Mouse (Mus musculus) induced T-regulatory cell, adult 2 months (primary cell): ENCODE results near the gene Lonrf3.

ENCODE experiments used
- DNase-seq: peaks from one replicate; pipeline ENCODE4 v3.0.0-alpha.2; 2012; ENCODE audit warnings: low read depth

The Lonrf3 gene

DNA sequence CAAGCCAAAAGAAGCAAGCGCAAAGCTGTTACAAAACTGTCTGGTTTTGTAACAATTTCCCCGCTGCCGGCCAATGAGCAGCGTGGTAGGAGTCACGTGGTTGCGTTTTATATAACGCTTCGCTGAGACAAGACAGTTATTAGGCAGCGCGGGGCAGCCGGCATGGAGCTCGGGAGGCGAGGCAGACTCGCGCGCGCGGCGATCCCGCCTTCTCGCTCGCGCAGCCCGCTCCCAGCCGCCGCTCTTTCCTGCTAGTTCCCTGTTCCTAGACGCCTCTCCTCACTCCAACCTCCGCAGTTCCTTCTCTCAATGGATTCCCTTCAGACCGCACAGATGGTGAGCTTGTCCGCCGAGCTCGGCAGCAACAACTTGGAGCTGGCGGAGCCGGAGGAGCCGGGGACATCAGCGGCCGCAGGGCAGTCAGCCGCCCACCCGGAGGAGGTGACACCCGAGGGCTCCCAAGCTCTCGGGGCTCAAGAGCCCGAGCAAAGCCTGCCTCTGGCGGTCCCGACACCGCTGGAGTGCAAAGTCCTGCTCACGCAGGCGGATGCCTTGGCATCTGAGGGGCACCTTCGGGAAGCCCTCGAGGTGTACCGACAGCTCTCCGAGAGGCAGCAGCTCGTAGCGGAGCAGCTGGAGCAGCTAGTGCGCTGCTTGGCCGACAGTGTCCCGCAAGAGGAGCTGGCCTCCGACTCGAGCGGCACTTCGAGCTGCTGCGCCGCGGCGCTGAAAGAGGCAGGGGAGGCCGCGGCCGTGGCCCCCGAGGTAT, at the start of gene Lonrf3:
Gene Lonrf3 (plus strand): TSS at position 83 of the 769 bp plus-strand sequence.
- peak; percentile 51 for DNase-seq

DNA sequence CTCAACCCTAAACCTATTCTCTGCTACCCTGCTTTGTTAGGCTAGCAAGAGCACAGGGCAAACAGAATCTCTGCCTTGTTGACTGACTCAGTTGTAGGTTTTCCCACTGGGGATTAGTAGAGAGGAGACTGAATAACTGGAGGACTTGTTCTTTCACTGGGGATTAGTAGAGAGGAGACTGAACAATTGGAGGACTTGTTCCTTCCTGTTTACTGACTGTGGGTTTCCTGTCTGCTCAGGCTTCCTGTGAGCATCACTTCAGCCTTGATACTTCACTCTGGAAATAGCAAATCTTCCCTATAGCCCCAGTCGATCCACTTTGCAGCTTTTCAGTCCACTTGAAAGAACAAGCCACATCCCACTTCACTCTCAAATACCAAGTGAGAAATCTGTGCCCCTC, 49.4 kb upstream of the Lonrf3 start:
- peak; percentile 2 for DNase-seq

DNA sequence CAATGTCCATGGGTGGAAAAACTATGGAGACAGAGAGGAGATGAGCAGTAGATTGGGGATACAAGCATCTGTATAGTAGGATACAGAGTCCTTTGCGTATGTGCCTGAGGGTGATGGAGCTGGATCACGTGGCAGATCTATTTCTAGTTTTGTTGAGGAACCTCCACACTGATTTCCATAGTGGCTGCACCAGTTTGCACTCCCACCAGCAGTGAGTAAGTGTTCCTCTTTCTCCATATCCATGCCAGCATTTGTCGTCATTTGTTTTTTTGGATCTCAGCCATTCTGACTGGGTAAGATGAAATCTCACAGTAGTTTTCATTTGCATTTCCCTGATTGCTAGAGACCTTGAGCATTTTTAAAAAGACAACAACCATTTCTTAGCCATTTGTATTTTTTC, 16.7 kb upstream of the Lonrf3 start:
- DNase-seq = no peak

DNA sequence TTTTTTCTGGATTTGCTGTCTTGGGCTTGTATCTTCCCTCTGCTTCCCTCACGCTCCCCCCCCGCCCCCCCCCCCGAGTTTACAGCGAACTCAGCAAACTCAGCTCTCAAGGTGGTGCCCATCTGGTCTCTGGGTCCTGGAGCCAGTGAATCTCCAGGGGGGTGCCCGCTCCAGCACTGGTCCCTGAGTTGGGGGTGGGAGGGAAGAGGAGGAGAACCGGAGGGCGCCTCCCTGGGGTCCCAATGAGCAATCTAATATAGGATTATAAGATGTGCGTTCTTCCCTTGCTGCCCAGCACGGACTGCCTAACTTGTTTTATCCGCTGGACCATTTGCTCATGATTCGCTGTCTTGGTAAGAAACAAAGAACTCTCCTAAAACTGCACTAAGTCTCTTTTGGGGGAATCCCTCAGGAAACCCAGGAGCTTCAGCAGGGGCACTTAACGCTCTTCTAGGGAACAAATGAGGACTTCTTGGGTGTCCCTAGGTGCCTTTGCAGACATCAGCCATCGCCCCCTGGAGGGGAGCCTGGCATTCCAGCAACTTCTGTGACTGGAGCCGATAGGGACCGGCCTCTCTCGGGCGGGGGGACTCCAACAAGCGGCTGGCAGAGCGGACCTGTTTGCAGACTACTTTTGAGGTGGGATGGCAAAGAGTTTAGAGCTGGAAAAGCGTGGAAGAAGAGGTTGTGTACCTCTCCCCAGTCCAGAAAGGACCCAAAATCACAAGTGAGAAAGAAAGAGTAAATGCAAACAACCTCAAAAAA, 480 bp upstream of the Lonrf3 start:
- DNase-seq = no peak

DNA sequence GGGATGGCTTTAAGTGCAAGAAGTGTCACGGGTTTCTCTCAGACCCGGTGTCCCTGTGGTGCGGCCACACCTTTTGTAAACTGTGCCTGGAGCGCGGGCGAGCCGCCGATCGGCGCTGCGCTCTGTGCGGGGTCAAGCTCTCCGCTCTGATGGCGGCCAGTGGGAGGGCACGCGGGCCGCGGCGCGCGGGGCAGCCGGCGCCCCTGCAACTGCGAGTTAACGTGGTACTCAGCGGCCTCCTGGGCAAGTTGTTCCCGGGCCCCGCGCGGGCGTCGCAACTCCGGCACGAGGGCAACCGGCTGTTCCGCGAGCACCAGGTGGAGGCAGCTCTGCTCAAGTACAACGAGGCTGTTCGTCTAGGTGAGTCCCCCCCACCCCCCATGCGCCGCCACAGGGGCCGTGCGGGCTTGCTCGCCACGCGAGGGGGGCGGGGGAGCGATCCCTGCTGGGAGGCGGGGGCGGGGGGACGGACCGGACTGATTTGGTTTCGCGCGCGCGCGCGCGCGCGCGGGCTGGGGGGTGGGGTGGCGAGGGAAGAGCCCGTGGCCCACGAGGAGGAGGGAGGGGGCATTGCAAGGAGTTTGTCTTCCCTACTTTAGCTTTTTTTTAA, 992 bp downstream of the Lonrf3 start:
- peak; percentile 10 for DNase-seq

DNA sequence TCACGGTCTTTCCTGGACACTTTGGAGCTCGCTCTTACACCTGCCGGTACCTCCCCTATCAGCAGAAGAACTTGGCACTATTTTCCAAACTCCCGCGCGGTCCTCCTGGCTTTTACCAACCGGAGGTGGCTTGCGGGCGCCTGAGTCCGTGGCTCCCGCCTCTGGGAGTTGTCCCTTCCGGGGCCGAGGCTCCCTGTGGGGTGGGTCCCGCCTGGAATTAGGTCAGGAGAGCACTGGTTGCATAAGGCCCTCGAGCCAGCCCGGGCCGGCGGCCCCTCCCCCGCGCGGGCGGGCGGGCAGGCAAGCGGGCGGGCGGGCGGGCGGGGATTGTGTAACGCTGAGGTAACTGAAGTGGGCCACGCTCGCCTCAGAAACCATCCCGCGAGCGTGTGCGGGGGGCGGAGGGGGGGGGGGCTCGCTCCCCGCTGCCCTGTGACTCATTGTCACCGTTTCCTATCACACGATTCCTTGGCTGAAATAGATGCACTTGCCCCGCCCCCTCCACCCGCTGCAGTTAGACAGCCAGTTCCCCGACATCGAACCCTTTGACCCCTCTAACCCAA, 1.8 kb downstream of the Lonrf3 start:
- peak; percentile 4 for DNase-seq

DNA sequence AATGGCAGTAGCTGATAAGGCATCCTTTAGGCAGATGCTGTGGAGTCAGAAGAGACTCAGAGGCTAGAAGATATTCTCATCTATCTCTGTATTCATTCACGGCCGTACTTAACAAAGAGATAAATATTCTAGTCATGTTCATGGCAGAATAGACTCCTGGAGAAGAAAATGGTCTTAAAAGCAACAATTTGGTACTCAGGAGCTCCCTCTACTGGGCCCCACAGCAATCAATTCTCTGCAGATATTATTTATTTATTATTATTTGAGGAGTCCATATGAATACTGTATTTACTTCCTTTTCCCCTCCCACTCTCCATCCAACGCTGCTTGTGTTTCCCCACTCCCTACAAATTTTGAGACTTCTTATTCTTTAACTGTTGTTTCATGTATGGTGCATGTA, 24.3 kb downstream of the Lonrf3 start:
- DNase-seq = peak; percentile 27

DNA sequence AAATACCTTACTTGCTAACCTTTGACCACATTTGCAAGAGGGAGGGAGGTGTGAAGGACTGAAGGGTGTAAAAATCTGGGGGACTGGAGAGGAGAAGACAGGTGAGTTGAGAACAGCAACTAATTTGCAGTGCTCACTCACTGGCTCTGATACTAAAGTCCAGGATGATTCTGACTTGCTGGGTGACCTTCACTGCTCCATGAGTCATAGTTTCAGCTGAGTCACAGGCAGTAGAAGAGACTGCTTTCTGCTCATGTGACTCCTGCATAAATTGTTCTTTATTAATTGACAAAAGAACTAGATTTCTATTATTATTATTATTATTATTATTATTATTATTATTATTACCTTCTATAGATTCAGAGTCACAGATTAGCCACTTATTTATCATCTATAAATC, 57.2 kb downstream of the Lonrf3 start:
- no peak for DNase-seq

DNA sequence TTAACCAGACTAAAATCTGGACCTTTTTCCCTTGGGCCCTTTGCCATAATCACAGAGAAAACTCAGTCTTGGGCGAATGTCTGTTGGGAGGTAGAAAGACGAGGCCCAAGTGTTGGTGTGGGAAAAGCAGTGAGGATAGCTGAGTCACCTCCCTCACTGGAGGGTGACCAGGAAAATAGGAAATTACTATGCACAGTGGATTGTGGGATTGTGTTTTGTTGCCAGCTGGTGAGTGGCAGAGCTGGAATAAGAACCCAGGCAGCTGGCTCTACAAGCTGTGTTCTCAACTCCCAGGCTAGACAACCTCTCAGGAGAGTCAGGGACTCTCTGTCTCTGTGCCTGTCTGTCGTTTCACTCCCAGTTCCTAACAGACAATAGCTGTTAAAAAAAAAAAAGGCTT, 61.8 kb downstream of the Lonrf3 start:
- DNase-seq = no peak

DNA sequence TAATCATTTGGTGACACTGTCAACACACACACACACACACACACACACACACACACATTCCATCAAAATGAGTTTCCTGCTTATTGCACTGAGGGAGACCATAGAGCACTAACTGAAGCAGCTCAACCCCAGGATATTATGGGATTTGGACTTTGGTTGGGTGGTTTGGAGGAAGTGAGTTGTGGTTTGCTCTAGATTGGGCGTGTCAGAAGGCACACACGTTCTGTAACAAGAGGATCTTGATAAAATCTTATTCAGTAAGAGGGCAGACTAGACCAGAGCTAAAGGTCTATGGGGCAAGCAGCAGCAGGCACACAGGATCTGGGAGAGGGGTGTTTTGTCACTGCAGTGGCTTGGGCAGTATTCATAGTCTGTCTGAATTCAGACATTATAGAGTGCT, 62.4 kb downstream of the Lonrf3 start:
- DNase-seq = no peak

DNA sequence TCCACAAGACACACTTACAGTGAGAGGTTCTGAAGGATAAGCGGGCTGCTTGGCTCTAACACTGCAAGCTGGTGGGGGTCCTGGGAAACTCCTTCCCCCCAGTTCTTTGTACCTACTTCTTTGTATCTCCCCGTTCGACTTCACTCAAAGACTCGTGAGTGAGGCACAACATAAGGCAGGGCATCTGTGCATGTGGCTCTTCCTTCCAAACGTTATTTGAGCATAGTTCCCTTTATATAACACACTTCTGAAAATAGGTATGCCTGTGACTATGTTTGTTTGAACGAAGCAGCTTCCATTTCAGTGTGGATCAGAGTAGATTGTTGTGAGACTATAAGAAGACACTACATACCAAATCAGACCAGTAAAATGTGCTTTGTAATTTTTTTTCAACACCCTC, 64.5 kb downstream of the Lonrf3 start:
- DNase-seq = no peak

DNA sequence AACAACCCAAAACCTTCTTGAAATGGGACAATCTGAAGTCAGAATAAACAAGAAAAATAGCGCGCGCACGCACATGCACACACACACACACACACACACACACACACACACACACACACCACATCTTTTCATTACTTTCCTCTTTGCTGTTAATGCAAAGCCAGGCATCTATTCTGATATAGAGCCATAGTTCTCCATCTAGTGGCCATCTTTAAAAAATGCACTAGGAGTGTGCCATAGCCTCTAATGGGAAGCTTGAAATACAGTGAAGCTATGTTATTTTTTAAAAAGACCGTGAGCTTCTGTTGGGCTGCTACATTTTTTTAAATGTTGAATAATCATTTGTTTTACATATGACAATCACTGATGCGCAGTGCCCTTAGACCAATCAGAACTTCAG, 65.1 kb downstream of the Lonrf3 start:
- peak; percentile 14 for DNase-seq

DNA sequence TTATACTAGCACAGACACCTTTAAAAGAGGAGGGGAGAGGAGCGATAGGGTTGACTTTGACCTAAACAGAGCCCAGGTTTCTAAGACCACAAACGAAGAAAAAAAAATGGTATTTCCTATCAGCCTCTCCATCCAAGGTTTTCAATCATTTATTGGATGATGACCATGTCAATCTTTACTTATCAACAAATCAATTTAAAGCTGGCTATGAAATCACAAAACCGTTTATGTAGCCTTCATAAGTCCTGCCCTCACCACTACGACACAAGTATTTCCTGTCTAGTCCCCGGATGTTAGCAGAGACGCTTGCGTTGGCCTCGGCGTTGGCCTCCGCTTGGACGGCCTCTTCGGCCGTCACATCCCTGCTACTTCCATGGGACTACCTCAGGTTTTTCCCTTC, 72.8 kb downstream of the Lonrf3 start, which contains the start of gene Gm6268:
Gene Gm6268 (plus strand): TSS at position 301 of the 400 bp plus-strand sequence.
- no peak for DNase-seq

DNA sequence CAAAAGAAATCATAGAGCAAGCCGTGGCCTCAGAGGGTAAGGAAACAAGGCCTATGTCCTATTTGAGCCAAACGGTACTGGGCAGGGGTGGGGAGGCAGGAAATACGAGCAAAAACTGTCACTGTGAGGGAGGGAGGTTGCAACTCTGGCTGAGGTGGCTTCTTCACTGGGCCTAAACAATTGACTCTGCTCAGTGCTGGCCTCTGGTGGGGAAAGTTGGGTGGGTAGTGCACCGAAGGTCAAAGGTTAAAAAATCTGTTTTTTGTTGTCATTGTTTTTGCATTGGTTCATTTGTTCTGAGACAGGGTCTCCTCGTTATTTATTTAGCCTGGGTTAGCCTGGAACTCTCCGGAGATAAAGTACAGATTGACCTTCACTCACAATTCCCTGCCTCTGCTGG, 74.2 kb downstream of the Lonrf3 start:
- DNase-seq = peak; percentile 31
